Mouse (Mus musculus) neural tube, embryonic 14.5 days (tissue): Measurements from ENCODE around the gene Ehd4. TPM values are rescaled to one million over a fixed set of nuclear protein-coding genes. Genes with fewer than 3 reads are reported as not detected.

Experiments used
- ATAC-seq: fragments of 200-750 bp; cut with Nextera tagmentation; 2 replicates; pipeline ENCODE4 v1.8.0; 2017; ENCODE audit warnings: low read depth, mild to moderate bottlenecking, moderate TSS enrichment, moderate library complexity
- H3K27ac ChIP-seq: fragments of 300-500 bp; sonication (generic); 2 replicates; pipeline ENCODE4 v1.5.1; 2014; ENCODE audit warnings: low read depth, mild to moderate bottlenecking, control low read depth, low read length, moderate library complexity, mixed read lengths
- H3K27me3 ChIP-seq: fragments of 300-500 bp; sonication (generic); 2 replicates; pipeline ENCODE4 v1.6.1; 2014; ENCODE audit warnings: low read length; ENCODE audit not compliant: control insufficient read depth, insufficient read depth
- H3K36me3 ChIP-seq: fragments of 300-500 bp; sonication (generic); 2 replicates; pipeline ENCODE4 v1.6.1; 2014; ENCODE audit warnings: low read length, mixed read lengths; ENCODE audit not compliant: control insufficient read depth, insufficient read depth
- H3K4me1 ChIP-seq: fragments of 300-500 bp; sonication (generic); 2 replicates; pipeline ENCODE4 v1.6.1; 2014; ENCODE audit warnings: low read length; ENCODE audit not compliant: control insufficient read depth, insufficient read depth
- H3K4me2 ChIP-seq: fragments of 300-500 bp; sonication (generic); 2 replicates; pipeline ENCODE4 v1.6.1; 2014; ENCODE audit warnings: mild to moderate bottlenecking, low read depth, low read length, control low read depth
- H3K4me3 ChIP-seq: fragments of 300-500 bp; sonication (generic); 2 replicates; pipeline ENCODE4 v1.5.1; 2014; ENCODE audit warnings: low read depth, low read length, control low read depth, mixed read lengths
- H3K9ac ChIP-seq: fragments of 300-500 bp; sonication (generic); replicated peaks from 2 replicates; pipeline ENCODE4 v1.6.1; 2014; ENCODE audit warnings: low read depth, mild to moderate bottlenecking, control low read depth, low read length, mixed read lengths
- H3K9me3 ChIP-seq: fragments of 300-500 bp; sonication (generic); 2 replicates; pipeline ENCODE4 v1.6.1; 2016; ENCODE audit warnings: low read length; ENCODE audit not compliant: control insufficient read depth
- WGBS: fragments of 180-500 bp; shearing (Covaris S2); extraction: QIAGEN DNeasy Blood & Tissue Kit; methylation state at CpG from one replicate; pipeline ENCODE4 v1.1.7; 2014; 5-methylcytosine and 5-hydroxymethylcytosine counted together
- polyA plus RNA-seq: library from polyadenylated mRNA; unstranded; fragments of >200 nt; fragmentation: Nextera tagmentation; extraction: Ambion mirVana; gene quantifications from 2 replicates; pipeline ENCODE4 v1.2.1, GENCODE M21; 2014

The Ehd4 gene
- polyA plus RNA-seq, 1 experiment from 2014 or later, result 8.2 TPM

- Histone ChIP-seq H3K36me3 (no peaks in the 10 kb centered on the region), H3K27ac (no peak overlapping the region), H3K27me3 (no peaks in the 10 kb centered on the region), H3K9ac (no peak overlapping the region), H3K4me1 (no peaks in the 10 kb centered on the region), H3K9me3 (no peaks in the 10 kb centered on the region), H3K4me2 (no peak overlapping the region), H3K4me3 (no peak overlapping the region)
- WGBS, result 91% methylated on average over 3 of the region's 3 CpGs
- ATAC-seq, result no peak
Measured at GRCm38 (mm10) chr2:120086038-120086437, 68.4 kb downstream of the Ehd4 start.

GRCm38 (mm10) chr2:120084593-120085361, 69.6 kb downstream of the Ehd4 start:
- Histone ChIP-seq H3K9ac (no peak overlapping the region), H3K4me3 (no peak overlapping the region), H3K36me3 (no peaks in the 10 kb centered on the region), H3K27me3 (no peaks in the 10 kb centered on the region), H3K4me2 (no peak overlapping the region), H3K27ac (no peak overlapping the region), H3K9me3 (no peaks in the 10 kb centered on the region), H3K4me1 (no peaks in the 10 kb centered on the region)
- no peak for ATAC-seq
- WGBS, result 83% methylated on average over 14 of the region's 14 CpGs

GRCm38 (mm10) chr2:120082416-120082815, 72.0 kb downstream of the Ehd4 start:
- Histone ChIP-seq H3K4me3 (no peak overlapping the region), H3K4me1 (no peaks in the 10 kb centered on the region), H3K27me3 (no peaks in the 10 kb centered on the region), H3K9me3 (no peaks in the 10 kb centered on the region), H3K9ac (no peak overlapping the region), H3K4me2 (no peak overlapping the region), H3K36me3 (no peaks in the 10 kb centered on the region), H3K27ac (no peak overlapping the region)
- ATAC-seq, result no peak
- whole genome bisulfite sequencing, result 78% methylated on average over 2 of the region's 2 CpGs

- H3K27ac ChIP-seq, result no peak overlapping the region
- H3K9me3 ChIP-seq, result no peaks in the 10 kb centered on the region
- no peaks in the 10 kb centered on the region for H3K36me3 ChIP-seq
- ATAC-seq, result peak; percentile 76
- peaks cover 9% of the 10 kb centered on the region; the same call in 1 of the 2 replicates for H3K27me3 ChIP-seq
- peak overlapping the region; percentile 31 for H3K4me3 ChIP-seq
- H3K4me1 ChIP-seq, result no peaks in the 10 kb centered on the region
- 1% methylated on average over 36 of the region's 36 CpGs for WGBS
- H3K4me2 ChIP-seq, result peak overlapping the region; percentile 51
- no peak overlapping the region for H3K9ac ChIP-seq
Measured at GRCm38 (mm10) chr2:120076076-120076705, 78.2 kb downstream of the Ehd4 start.

DNA sequence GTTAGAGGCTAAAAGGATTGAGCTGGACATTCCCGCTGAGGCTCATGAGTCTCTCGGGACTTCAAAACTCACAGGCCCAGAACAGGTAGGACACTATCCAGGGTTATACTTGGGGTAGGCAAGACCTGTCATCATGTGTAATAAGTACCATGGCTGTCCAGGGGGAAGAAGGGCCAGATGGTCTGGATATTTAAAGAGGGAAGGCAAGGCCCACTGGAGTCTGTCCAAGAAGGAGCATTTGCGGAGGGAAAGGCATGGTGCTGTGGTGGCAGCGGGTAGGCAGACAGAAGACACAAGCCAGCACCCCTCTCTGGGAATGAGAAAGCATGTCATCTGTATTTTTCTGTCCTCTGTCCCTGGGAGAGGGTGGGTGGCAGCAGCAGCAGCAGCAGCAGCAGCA, 80.3 kb downstream of the Ehd4 start:
- H3K27ac ChIP-seq, result no peak overlapping the region
- no peak overlapping the region for H3K4me3 ChIP-seq
- peaks cover 9% of the 10 kb centered on the region; the same call in 1 of the 2 replicates for H3K27me3 ChIP-seq
- no peak overlapping the region for H3K4me2 ChIP-seq
- 100% methylated on average over 4 of the region's 4 CpGs for WGBS
- H3K9me3 ChIP-seq, result no peaks in the 10 kb centered on the region
- ATAC-seq, result no peak
- no peaks in the 10 kb centered on the region for H3K36me3 ChIP-seq
- H3K4me1 ChIP-seq, result no peaks in the 10 kb centered on the region
- no peak overlapping the region for H3K9ac ChIP-seq

- no peaks in the 10 kb centered on the region for H3K9me3 ChIP-seq
- H3K27me3 ChIP-seq, result no peaks in the 10 kb centered on the region
- no peak overlapping the region for H3K4me2 ChIP-seq
- H3K9ac ChIP-seq, result no peak overlapping the region
- WGBS, result 71% methylated on average over 8 of the region's 8 CpGs
- H3K4me1 ChIP-seq, result no peaks in the 10 kb centered on the region
- no peaks in the 10 kb centered on the region for H3K36me3 ChIP-seq
- no peak overlapping the region for H3K4me3 ChIP-seq
- no peak overlapping the region for H3K27ac ChIP-seq
- no peak for ATAC-seq
Measured at GRCm38 (mm10) chr2:120069466-120069990, 84.9 kb downstream of the Ehd4 start.

DNA sequence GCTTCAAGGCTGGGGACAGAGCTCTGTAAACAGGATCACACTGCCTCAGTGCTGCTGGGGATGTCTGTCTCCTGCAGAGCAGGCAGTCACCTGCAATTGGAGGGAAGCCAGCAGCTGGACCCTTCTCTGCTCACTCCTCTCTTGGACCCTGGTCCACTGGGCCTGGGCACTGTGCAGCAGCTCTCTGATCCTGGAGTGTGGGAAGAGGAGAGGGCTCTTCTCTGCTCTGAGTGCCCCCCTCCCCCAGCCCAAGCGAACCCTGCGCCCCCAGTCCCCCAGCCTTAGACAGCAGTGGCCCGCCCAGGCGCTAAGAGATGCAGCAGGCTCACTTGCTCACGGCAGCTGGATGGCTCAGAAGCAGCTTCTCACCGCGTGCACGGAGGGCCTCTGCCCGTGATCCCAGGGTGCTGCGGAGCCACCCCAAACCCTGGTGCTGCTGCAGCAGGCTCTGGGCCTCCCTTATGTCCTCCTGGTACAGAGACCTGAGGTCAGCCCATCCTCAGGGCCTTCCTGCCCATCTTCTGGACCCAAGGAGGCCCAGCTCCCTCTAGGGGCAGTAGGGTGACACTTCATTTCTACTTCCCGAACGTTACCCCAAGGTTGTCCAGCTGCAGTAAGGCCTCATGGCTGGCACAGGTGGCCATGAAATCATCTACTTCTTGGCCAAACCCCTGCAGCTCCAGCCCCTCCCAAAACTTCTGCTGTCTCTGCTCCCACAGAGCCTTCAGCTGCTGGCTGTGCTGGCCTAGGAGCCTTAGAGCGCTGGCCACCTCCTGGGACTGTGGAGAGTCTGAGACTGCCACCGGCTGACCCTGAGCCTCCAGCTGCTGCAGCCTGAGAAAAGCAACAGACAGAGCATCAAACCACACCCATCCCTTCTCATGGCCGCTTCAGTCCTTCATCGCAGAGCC, 85.6 kb downstream of the Ehd4 start:
- Histone ChIP-seq H3K27ac (no peak overlapping the region), H3K9me3 (no peaks in the 10 kb centered on the region), H3K36me3 (no peaks in the 10 kb centered on the region), H3K4me2 (no peak overlapping the region), H3K4me3 (no peak overlapping the region), H3K27me3 (no peaks in the 10 kb centered on the region), H3K9ac (peak overlapping the region; percentile 21), H3K4me1 (no peaks in the 10 kb centered on the region)
- peak; percentile 31; the same call in 1 of the 2 replicates for ATAC-seq
- 46% methylated on average over 16 of the region's 16 CpGs for WGBS

DNA sequence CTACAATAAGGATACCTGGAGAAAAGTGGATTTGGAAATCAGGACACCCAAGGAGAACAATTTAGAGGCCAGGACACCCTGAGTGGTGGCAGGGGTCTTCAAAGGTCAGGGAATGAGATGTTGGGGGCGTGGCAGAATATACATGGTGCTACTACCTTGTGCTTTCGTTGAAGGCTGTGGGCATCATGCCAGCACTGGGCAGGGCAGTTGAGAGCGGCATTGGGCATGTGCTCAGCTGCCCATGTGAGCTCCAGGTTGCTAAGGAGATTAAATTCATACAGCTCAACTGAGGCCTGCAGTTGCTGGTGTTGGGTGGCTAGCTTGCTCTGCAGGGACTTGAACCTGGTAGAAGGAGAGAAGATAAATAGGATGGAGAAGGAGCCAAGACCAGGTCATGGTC, 88.2 kb downstream of the Ehd4 start:
- no peaks in the 10 kb centered on the region for H3K4me1 ChIP-seq
- H3K4me2 ChIP-seq, result no peak overlapping the region
- no peak for ATAC-seq
- H3K4me3 ChIP-seq, result no peak overlapping the region
- no peak overlapping the region for H3K27ac ChIP-seq
- H3K9ac ChIP-seq, result no peak overlapping the region
- no peaks in the 10 kb centered on the region for H3K27me3 ChIP-seq
- H3K9me3 ChIP-seq, result no peaks in the 10 kb centered on the region
- 86% methylated on average over 3 of the region's 3 CpGs for WGBS
- H3K36me3 ChIP-seq, result no peaks in the 10 kb centered on the region
